Mouse (Mus musculus): ENCODE data around the gene Dnase1l2. TPM values are rescaled to one million over a fixed set of nuclear protein-coding genes. Genes with fewer than 3 reads are reported as not detected.

Gene Dnase1l2
- polyA plus RNA-seq, 1 experiment from 2014 or later: 7.2 TPM

GRCm38 (mm10) chr17:24451220-24451619 lies 8.3 kb upstream of the Dnase1l2 start:
- peaks cover 48% of the 10 kb centered on the region for H3K36me3 ChIP-seq
- WGBS: 94% methylated on average over 6 of the region's 6 CpGs

GRCm38 (mm10) chr17:24449507-24449906 lies 6.6 kb upstream of the Dnase1l2 start:
- no peak overlapping the region for H3K4me2 ChIP-seq
- peaks cover 65% of the 10 kb centered on the region for H3K36me3 ChIP-seq
- H3K9me3 ChIP-seq: no peaks in the 10 kb centered on the region
- no peak for ATAC-seq (ENCODE audit: low FRiP score, low read depth)
- WGBS: 96% methylated on average over 6 of the region's 6 CpGs
- H3K27me3 ChIP-seq: no peaks in the 10 kb centered on the region
- H3K4me1 ChIP-seq (replicated peaks): peaks cover 23% of the 10 kb centered on the region
- no peak overlapping the region for H3K9ac ChIP-seq
- no peak overlapping the region for H3K4me3 ChIP-seq
- H3K27ac ChIP-seq (replicated peaks): no peak overlapping the region

More at GRCm38 (mm10) chr17:24451220-24451619, 8.3 kb upstream of the Dnase1l2 start:
- H3K9ac ChIP-seq: no peak overlapping the region
- no peak overlapping the region for H3K27ac ChIP-seq (replicated peaks)
- no peaks in the 10 kb centered on the region for H3K27me3 ChIP-seq
- H3K4me3 ChIP-seq: no peak overlapping the region
- no peaks in the 10 kb centered on the region for H3K9me3 ChIP-seq
- peaks cover 27% of the 10 kb centered on the region for H3K4me1 ChIP-seq (replicated peaks)
- H3K4me2 ChIP-seq: no peak overlapping the region
- ATAC-seq (ENCODE audit: low FRiP score, low read depth): no peak

GRCm38 (mm10) chr17:24446590-24446989 lies 3.7 kb upstream of the Dnase1l2 start:
- no peaks in the 10 kb centered on the region for H3K9me3 ChIP-seq
- H3K9ac ChIP-seq: no peak overlapping the region
- H3K27ac ChIP-seq (replicated peaks): no peak overlapping the region
- H3K36me3 ChIP-seq: peaks cover 81% of the 10 kb centered on the region
- H3K27me3 ChIP-seq: no peaks in the 10 kb centered on the region
- no peak overlapping the region for H3K4me2 ChIP-seq
- 89% methylated on average over 8 of the region's 8 CpGs for WGBS
- ATAC-seq (ENCODE audit: low FRiP score, low read depth): no peak
- H3K4me1 ChIP-seq (replicated peaks): peaks cover 4% of the 10 kb centered on the region; the same call in 1 of the 2 replicates
- no peak overlapping the region for H3K4me3 ChIP-seq

GRCm38 (mm10) chr17:24443409-24443808 lies 504 bp upstream of the Dnase1l2 start:
- no peaks in the 10 kb centered on the region for H3K27me3 ChIP-seq
- H3K36me3 ChIP-seq: peaks cover 73% of the 10 kb centered on the region
- H3K4me1 ChIP-seq (replicated peaks): no peaks in the 10 kb centered on the region
- H3K9ac ChIP-seq: no peak overlapping the region
- no peak for ATAC-seq (ENCODE audit: low FRiP score, low read depth)
- H3K9me3 ChIP-seq: no peaks in the 10 kb centered on the region
- no peak overlapping the region for H3K4me3 ChIP-seq
- H3K27ac ChIP-seq (replicated peaks): no peak overlapping the region
- H3K4me2 ChIP-seq: no peak overlapping the region
- 93% methylated on average over 4 of the region's 4 CpGs for WGBS

- H3K4me2 ChIP-seq: no peak overlapping the region
- 90% methylated on average over 14 of the region's 14 CpGs for WGBS
- H3K9ac ChIP-seq: no peak overlapping the region
- no peaks in the 10 kb centered on the region for H3K4me1 ChIP-seq (replicated peaks)
- H3K27ac ChIP-seq (replicated peaks): no peak overlapping the region
- H3K27me3 ChIP-seq: no peaks in the 10 kb centered on the region
- peaks cover 66% of the 10 kb centered on the region for H3K36me3 ChIP-seq
- no peak for ATAC-seq (ENCODE audit: low FRiP score, low read depth)
- H3K4me3 ChIP-seq: no peak overlapping the region
- H3K9me3 ChIP-seq: no peaks in the 10 kb centered on the region
Observed at GRCm38 (mm10) chr17:24442107-24442506, 798 bp downstream of the Dnase1l2 start.

DNA sequence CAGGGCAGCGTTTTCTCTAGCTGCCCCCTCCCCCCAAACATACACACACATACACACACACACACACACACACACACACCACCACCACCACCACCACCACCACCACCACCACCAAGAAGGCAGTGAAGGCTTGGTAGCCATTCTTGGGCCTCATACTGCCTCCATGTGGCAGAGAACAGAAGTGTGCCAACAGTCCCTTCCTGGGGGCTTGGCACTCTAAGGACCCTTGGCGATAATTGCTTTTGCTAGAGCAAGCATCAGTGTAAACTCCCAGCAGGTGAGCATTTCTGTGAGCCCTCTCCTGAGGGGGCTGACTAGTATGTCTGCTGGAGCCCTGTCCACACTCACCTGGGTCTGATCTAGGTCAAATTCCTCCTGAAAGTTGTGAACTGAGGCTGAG lies 1.8 kb downstream of the Dnase1l2 start:
- H3K9me3 ChIP-seq: no peaks in the 10 kb centered on the region
- H3K4me1 ChIP-seq (replicated peaks): no peaks in the 10 kb centered on the region
- no peaks in the 10 kb centered on the region for H3K27me3 ChIP-seq
- no peak overlapping the region for H3K27ac ChIP-seq (replicated peaks)
- H3K9ac ChIP-seq: no peak overlapping the region
- no peak overlapping the region for H3K4me2 ChIP-seq
- peaks cover 57% of the 10 kb centered on the region for H3K36me3 ChIP-seq
- no peak for ATAC-seq (ENCODE audit: low FRiP score, low read depth)
- 43% methylated on average over 2 of the region's 2 CpGs for WGBS
- no peak overlapping the region for H3K4me3 ChIP-seq

DNA sequence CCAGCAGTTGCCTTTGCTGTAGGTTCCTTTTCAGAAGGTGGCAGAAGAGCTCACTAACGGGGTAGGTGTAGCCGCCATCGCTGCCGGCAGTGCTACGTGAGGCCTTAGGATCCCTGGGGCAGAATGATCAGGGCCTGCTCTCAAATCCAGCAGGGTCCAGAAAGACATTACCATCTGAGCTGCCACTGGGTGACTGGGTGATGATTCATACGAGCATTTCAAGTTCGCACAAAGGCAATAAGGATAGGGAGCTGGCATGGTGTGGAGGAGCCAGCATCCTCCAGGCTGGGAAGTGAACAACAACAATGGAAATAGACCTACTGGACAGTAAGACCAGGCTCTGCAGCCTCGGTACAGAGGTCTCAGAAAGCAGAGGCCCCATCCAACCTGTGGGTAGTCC lies 2.5 kb downstream of the Dnase1l2 start:
- ATAC-seq (ENCODE audit: low FRiP score, low read depth): no peak
- Histone ChIP-seq H3K9ac (no peak overlapping the region), H3K27me3 (no peaks in the 10 kb centered on the region), H3K36me3 (peaks cover 49% of the 10 kb centered on the region), H3K9me3 (no peaks in the 10 kb centered on the region), H3K4me2 (no peak overlapping the region), H3K4me1 (replicated peaks) (no peaks in the 10 kb centered on the region), H3K27ac (replicated peaks) (no peak overlapping the region), H3K4me3 (no peak overlapping the region)
- 86% methylated on average over 8 of the region's 8 CpGs for WGBS

- H3K4me1 ChIP-seq (replicated peaks): no peaks in the 10 kb centered on the region
- no peak overlapping the region for H3K27ac ChIP-seq (replicated peaks)
- 78% methylated on average over 5 of the region's 5 CpGs for WGBS
- H3K4me2 ChIP-seq: no peak overlapping the region
- H3K27me3 ChIP-seq: no peaks in the 10 kb centered on the region
- H3K4me3 ChIP-seq: no peak overlapping the region
- H3K9ac ChIP-seq: no peak overlapping the region
- 0 out of 2 replicates have a peak, but pooled peaks have one; percentile 15 for ATAC-seq (ENCODE audit: low FRiP score, low read depth)
- peaks cover 28% of the 10 kb centered on the region for H3K36me3 ChIP-seq
- H3K9me3 ChIP-seq: no peaks in the 10 kb centered on the region
Observed at GRCm38 (mm10) chr17:24437016-24437415, 5.9 kb downstream of the Dnase1l2 start.

DNA sequence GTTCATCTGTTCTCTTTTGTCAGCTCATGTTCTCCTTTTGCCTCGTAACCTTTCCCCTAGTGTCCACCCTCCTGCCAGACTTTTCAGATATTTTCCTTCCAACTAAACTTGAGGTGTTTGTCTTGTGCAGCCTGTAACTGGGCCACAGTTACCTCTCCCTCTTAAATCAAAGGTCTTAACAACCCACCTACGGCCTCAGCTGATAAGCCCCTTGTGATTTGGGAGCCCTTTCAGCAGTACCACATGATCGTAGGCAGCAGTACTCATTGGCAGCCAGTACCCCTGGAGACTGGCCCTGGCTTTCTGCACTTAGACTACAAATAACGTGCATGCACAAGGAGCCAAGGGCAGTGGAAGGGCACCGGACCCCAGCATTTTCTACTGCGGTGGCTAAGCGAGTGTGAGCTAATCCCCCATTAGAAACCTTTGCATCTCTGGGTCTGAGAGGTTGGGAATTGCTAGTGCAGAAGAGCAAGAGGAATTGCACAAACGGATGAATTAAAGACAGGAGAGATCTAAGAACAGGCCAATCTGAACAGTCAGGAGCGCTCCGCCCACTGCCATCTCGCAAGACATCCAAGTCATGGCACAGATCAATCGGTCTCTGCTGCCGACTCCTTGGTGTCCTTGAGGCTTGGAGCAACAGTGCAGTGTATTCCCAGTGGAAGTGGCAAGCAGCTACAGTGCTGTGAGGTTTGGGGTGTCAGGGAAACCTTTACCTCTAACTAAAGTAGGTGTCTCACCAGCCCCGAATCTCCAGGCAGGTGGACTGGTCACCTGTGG lies 13.5 kb downstream of the Dnase1l2 start:
- H3K4me3 ChIP-seq: no peak overlapping the region
- no peaks in the 10 kb centered on the region for H3K27me3 ChIP-seq
- no peak for ATAC-seq (ENCODE audit: low FRiP score, low read depth)
- no peak overlapping the region for H3K4me2 ChIP-seq
- no peaks in the 10 kb centered on the region for H3K9me3 ChIP-seq
- H3K9ac ChIP-seq: no peak overlapping the region
- H3K36me3 ChIP-seq: peaks cover 7% of the 10 kb centered on the region
- 81% methylated on average over 14 of the region's 14 CpGs for WGBS
- no peak overlapping the region for H3K27ac ChIP-seq (replicated peaks)
- H3K4me1 ChIP-seq (replicated peaks): peaks cover 16% of the 10 kb centered on the region

- H3K9ac ChIP-seq: peak overlapping the region; percentile 70; the same call in 1 of the 2 replicates
- H3K27me3 ChIP-seq: no peaks in the 10 kb centered on the region
- peaks cover 27% of the 10 kb centered on the region for H3K36me3 ChIP-seq
- WGBS: 7% methylated on average over 8 of the region's 8 CpGs
- H3K4me2 ChIP-seq: peak overlapping the region; percentile 64
- H3K4me3 ChIP-seq: peak overlapping the region; percentile 58
- no peaks in the 10 kb centered on the region for H3K9me3 ChIP-seq
- H3K27ac ChIP-seq (replicated peaks): peak overlapping the region; percentile 93
- peaks cover 16% of the 10 kb centered on the region for H3K4me1 ChIP-seq (replicated peaks)
- no peak for ATAC-seq (ENCODE audit: low FRiP score, low read depth)
Observed at GRCm38 (mm10) chr17:24427170-24427557, 15.7 kb downstream of the Dnase1l2 start.

DNA sequence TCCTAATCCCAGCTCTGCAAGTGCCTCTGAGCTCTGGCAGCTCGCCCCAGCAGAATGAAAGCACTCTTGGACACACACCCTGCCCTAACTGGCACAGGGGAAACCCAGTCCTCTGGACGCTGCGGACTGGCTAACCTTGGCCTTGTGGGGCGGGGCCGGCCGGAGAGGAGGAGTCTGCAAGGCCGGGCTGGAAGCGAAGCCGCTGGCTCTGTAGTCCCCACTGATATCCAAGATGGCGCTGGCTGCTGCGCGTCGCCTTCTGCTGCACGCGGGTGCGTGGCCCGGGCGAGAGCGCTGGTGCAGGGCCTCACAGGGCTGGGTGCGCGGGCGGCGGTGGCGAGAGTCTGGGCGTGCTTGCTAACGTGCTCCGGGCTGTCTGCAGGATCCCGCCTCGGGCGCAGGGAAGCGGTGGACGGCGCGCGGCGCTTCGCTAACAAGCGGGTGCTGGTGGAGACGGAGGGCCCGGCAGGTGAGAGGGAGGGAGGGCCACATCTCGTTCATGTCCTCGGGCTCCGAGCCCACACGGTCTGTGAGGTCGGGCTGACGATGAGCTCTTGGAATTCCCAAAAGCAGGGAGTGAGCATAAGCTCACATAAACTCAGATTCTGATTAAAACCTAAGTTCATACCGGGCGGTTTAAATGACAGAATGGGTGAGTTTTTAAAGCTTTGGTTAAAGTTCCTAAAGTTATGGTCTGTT lies 16.3 kb downstream of the Dnase1l2 start, which contains the start of gene Eci1:
TSS of gene Eci1 (plus strand) at position 171 of the 699 bp plus-strand sequence.
- peak within 1 kb of the TSS; percentile 70 for H3K9ac ChIP-seq
- H3K27ac ChIP-seq (replicated peaks): peak within 1 kb of the TSS; percentile 93
- WGBS: 0% methylated on average over 48 of the region's 48 CpGs
- H3K4me2 ChIP-seq: peak within 1 kb of the TSS; percentile 64
- H3K4me3 ChIP-seq: peak within 1 kb of the TSS; percentile 58
- H3K9me3 ChIP-seq: no peaks in the 10 kb centered on the region
- peaks cover 32% of the 10 kb centered on the region for H3K36me3 ChIP-seq
- ATAC-seq (ENCODE audit: low FRiP score, low read depth): peak; percentile 96
- H3K27me3 ChIP-seq: no peaks in the 10 kb centered on the region
- H3K4me1 ChIP-seq (replicated peaks): peaks cover 16% of the 10 kb centered on the region

GRCm38 (mm10) chr17:24425905-24426304 lies 17.0 kb downstream of the Dnase1l2 start:
- no peak overlapping the region for H3K4me3 ChIP-seq
- no peaks in the 10 kb centered on the region for H3K27me3 ChIP-seq
- peak overlapping the region; percentile 93 for H3K27ac ChIP-seq (replicated peaks)
- no peak overlapping the region for H3K9ac ChIP-seq
- peaks cover 16% of the 10 kb centered on the region for H3K4me1 ChIP-seq (replicated peaks)
- ATAC-seq (ENCODE audit: low FRiP score, low read depth): no peak
- 90% methylated on average over 7 of the region's 7 CpGs for WGBS
- no peaks in the 10 kb centered on the region for H3K9me3 ChIP-seq
- peaks cover 39% of the 10 kb centered on the region for H3K36me3 ChIP-seq
- H3K4me2 ChIP-seq: peak overlapping the region; percentile 64
